Mouse (Mus musculus) bone marrow, adult 2 months (tissue): Measurements from ENCODE around the gene Ptgfrn.

Experiments used
- CTCF ChIP-seq: fragments of 200-500 bp; IDR thresholded peaks from 2 replicates; pipeline ENCODE4 v1.5.1; 2011; ENCODE audit warnings: low read length, control low read depth; ENCODE audit not compliant: control insufficient read depth, insufficient read depth
- POLR2A ChIP-seq: fragments of 200-500 bp; IDR thresholded peaks from 2 replicates; pipeline ENCODE4 v1.6.1; 2011; ENCODE audit warnings: low read depth, mild to moderate bottlenecking, control low read depth, low read length, borderline replicate concordance; ENCODE audit not compliant: control insufficient read depth

GRCm38 (mm10) chr3:101117386-101117749 lies 7.3 kb upstream of the Ptgfrn start:
- no peak for TF ChIP-seq CTCF
- no peak for TF ChIP-seq POLR2A
